Mouse (Mus musculus) kidney, adult 9 months (tissue): ENCODE measurements around the gene B3gnt6.
"Not testable (repeated sequence)": the region's sequence is repeated elsewhere in the genome, so short reads cannot be mapped to it uniquely, and the experiment has no call there.

Experiments
- DNase-seq: peaks from one replicate; pipeline ENCODE4 v3.0.0; 2022

Gene B3gnt6

GRCm38 (mm10) chr7:98199381-98199780, at the start of gene B3gnt6:
B3gnt6 (minus strand) TSS chr7:98199481.
- DNase-seq = no peak

- no peak for DNase-seq
Observed at GRCm38 (mm10) chr7:98236686-98237359, 37.5 kb upstream of the B3gnt6 start.

GRCm38 (mm10) chr7:98223796-98224195, 24.5 kb upstream of the B3gnt6 start:
- DNase-seq = no peak

GRCm38 (mm10) chr7:98216713-98217112, 17.4 kb upstream of the B3gnt6 start:
- DNase-seq = no peak

GRCm38 (mm10) chr7:98202946-98203345, 3.7 kb upstream of the B3gnt6 start:
- no peak for DNase-seq

DNA sequence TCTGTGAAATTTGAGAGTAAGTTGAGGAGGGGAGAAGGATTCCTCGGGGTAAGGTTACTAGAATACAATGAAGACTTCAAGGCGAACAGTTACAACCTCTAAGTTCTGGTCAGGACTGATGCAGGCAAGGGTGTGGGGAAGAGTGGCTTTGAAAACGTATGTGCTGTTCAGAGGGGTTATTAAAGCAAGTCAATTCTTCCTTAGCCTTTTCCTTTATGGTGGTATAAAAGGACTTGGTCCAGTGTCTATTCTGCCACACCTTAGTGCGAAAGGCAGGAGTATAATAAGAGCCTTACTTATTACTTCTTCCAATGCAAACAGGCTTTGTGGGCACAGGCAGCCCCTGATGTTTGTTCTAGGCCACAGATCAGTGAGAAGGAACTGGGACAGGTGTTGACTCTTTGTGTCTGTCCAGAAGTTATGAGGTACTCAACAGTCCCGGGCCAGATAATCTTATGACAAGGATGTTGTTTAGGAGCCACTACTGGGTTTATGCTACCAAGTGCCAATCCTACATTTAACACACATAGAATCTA, 2.3 kb upstream of the B3gnt6 start:
- DNase-seq = no peak

GRCm38 (mm10) chr7:98200396-98200795, 1.1 kb upstream of the B3gnt6 start:
- no peak for DNase-seq

GRCm38 (mm10) chr7:98195151-98195801, 4.0 kb downstream of the B3gnt6 start:
- DNase-seq = no peak

DNA sequence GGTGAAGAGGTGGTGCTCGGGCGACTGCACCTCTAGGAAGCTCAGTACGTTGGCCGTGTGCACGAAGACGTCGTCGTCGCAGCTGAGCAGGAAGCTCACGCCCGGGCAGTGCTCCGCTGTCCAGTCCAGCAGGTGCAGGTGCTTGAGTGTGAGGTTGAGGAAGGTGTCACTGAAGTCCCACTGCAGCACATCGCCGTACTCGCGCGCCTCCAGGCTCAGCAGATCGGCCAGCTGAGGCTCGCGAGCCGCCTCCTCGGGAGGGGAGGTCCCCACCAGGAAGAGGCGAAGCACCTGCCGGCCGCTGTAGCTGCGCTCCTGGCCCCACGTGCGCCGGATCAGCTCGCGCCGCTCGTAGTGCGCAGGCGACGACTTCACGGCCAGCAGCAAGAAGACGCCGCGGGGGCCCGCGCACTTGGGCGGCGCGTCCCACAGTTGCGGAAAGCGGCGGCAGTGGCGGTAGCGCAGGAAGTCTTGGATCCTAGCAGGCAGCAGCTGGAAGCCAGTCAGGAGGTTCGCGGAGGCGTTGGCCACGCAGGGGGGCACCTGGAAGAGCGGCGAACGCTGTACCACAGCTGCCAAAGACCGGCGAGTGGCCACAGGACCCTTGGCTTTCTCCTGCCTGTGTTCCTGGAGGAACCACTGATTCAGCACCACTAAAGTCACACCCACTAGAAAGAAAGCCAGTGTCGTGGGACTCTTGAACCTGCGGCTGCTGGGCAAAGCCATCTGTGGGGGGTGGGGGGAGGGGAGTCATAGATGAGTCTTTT, 5.1 kb downstream of the B3gnt6 start:
- no peak for DNase-seq

GRCm38 (mm10) chr7:98193515-98194025, 5.7 kb downstream of the B3gnt6 start:
- no peak for DNase-seq

DNA sequence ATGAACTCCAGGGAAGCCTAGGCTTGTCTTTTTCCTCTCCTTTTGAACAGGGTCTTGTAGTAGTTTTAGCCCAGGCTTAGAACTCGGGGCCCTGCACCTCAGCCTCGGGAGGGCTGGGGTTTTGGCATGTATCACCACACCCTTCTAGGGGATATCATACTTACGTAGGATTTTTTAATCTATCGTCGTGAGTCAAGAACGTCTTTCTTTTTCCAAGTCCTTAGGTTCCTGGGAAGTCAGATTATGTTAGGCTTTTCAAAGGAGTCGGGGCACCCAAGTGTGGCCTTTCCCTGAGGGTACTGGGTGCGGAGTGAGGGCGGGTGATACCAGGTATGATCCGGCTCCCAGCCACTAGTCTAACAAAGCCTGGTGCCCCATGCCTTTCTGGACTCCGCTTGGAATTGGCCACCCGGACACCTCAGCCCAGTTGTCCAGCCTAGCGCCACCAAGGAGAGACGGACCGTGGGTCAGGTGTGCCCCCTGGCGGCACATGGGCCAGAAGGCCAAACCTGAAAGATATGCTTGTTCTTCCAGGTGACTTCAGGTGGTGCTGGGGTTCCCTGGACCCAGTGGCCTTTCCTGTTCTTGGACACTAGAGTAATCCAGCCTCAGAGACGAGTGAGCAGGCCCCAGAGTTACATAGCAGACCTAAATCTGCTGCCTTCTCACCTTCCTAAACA, 7.6 kb downstream of the B3gnt6 start:
- DNase-seq = peak; percentile 55

DNA sequence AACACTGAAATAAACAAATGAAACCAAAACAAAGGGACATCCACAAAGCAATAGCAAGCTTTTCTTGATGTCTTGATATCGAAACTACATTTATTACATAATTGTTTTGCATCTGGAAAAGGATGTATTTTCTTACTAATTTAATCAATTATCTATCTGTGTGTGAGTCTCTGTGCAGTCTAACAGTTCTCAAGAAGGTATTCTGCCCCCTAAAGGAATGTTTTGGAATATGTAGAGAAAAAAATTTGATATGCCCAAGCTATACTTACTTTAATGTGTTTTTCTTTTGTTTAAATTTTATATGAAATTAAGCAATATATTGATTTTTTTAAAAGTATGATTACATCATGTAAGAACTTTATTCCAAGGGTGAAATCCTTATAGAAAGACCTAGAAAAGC, 8.7 kb downstream of the B3gnt6 start:
- DNase-seq = no peak

- DNase-seq = no peak
Observed at GRCm38 (mm10) chr7:98189745-98190144, 9.5 kb downstream of the B3gnt6 start.

DNA sequence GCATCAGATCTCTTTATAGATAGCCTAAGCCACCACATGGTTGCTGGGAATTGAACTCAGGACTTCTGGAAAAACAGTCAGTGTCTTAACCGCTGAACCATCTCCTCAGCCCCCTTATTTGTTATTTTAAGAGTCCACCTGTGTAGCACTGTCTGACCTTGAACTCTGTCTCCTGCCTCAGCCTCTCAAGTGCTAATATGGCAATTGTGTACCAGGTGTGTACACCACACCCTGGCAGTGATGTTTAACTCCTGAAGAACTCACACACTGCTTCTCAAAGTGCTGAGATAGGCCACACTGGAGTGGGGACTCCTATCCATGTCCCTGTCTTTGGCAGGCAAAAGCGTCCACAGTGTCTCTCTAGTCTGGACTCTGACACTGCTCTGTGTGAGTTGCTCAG, 10.6 kb downstream of the B3gnt6 start:
- DNase-seq = no peak

DNA sequence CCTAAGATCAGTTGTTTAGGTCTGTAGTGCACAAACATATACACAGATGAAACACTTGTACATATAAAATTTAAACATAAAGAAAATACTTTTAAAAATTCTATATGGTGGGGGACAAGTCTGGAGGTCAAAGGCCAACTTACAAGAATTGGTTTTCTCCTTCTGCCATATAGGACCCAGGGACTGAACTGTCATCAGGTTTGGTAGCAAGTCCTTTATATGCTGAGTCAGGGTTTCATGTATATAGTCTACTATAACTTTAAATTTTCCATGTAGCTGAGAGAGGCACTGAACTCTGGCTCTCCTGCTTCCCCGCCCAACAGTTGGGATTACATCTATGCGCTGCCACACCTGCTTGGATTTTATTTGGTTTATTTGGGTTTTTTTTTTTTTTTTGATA, 11.0 kb downstream of the B3gnt6 start:
- no peak for DNase-seq

DNA sequence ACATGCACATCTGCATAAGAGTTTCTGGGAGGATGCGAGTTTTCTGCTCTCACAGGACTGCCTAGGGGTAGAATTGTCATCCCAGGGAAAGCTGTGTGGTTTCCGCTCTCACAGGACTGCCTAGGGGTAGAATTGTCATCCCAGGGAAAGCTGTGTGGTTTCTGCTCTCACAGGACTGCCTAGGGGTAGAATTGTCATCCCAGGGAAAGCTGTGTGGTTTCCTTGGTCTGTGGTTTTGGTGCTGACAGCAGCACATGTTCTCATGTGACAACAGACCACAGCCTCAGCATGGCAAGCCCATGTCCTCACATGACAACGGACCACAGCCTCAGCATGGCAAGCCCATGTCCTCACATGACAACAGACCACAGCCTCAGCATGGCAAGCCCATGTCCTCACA, 11.9 kb downstream of the B3gnt6 start:
- not testable (repeated sequence) for DNase-seq

GRCm38 (mm10) chr7:98186637-98187036, 12.6 kb downstream of the B3gnt6 start:
- no peak for DNase-seq

GRCm38 (mm10) chr7:98185326-98185725, 14.0 kb downstream of the B3gnt6 start:
- DNase-seq = peak; percentile 62

DNA sequence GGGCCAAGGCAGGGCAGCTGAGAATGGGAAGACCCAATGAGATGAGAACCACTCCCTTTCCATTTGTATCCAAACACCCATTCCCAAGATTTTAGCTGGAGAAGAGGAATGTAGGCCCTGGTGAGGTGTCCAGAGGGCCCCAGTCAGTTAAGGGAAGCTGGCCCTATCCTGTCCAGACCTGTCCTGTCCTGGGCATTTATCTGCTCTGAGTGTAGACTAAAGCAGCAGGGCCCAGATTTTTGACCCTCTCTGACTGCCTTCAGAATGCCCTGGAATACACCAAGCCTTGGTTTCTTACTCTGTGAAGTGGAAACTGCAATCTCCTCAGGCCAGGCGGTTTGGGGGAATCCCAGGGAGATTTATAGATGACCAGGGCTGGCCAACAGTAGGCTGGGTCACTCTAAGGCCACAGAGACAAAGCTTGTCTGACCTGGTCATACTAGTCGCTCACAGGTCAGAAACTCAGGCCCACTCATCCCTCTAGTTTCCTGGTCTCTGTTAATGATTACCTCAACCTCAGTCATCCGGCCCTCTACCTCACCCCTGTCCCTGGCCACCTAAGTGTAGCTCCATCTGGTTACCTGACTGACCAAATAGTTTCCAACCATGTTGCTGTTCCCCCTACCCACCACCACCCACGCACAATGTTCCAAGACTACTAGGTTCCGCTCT, 20.6 kb downstream of the B3gnt6 start:
- DNase-seq = peak; percentile 76

DNA sequence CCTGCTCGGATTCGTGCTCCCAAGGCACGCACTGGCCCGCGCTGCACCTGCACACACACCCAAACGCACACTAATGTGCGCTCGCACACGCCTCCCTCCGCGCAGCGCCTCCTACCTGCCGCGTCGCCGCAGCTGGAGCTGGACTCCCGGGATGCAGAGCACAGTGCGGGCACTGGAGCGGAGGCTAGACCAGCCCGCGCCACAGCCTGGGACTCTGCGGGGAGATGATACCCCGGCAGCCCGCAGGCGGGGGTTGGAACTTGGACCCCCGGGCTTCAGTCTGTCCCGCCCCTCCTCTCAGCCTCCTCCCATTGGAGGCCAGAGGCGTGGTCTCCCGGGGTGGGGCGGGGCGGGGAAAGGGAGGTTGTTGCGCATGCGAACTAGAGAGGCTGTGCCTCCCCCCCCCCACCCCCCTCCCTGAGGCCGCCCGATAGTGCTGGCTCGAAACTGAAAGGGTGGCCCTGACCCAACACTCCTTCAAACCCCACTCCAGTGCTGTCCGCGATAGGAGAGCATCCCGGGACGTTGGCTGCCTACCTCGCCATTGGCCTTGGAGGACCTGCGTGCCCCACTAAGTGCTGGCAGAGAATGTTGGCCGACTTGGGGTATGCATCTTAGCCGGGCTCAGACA, 21.2 kb downstream of the B3gnt6 start, which contains the start of gene Capn5:
Capn5 (minus strand) TSS at position 346 of the 631 bp plus-strand sequence.
- DNase-seq = peak; percentile 68

GRCm38 (mm10) chr7:98177566-98177928, 21.7 kb downstream of the B3gnt6 start:
- DNase-seq = no peak

DNA sequence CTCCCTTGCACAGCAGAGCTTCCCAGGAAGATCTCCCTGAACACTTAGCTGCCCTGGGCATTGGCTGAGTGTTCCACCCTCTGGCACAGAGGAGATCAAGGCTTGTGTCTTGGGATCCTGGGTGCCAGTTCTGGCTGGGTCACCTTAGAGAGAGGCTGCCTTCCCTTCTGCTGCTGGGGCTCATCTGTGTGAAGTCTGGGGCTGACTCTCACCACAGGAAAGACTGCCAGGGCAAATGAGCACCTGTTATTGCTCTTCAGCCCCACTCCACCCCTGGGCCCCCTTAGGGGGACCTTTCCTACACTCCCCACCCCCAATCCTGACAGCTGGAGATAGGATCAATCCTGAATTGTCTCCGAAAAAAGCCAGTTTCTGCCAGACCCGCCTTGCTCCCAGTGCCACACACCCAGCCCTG, 22.2 kb downstream of the B3gnt6 start:
- no peak for DNase-seq
